Mouse (Mus musculus): ENCODE measurements around the gene Dkkl1.

DNA sequence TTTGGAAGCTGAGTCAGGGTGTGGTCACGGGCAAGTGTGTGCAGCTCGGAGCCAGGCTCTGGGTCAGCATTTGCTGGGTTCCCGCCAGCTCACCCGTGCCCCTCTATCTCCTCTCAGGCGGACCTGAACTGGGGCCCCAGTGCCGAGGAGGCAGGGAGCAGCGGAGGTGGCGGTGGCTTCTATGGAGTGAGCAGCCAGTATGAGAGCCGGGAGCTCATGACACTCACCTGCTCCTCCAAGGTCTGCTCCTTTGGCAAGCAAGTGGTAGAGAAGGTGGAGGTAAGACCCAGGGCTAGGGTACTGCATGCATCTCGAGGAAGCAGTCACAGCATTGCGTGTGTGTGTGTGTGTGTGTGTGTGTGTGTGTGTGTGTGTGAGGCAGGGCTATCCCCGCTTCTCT is 19.2 kb upstream of the Dkkl1 start:
- TF ChIP-seq GATA1 (IDR thresholded peaks at IDR 0.05; ENCODE audit: low read depth, low read length) (no peak), POLR2A (IDR thresholded peaks at IDR 0.05; ENCODE audit: control insufficient read depth in 1 of 2, insufficient read depth in 1 of 2, low read depth in 1 of 2, low read length in 2 of 2, poor library complexity in 1 of 2) (no peak), MAX (IDR thresholded peaks at IDR 0.05; ENCODE audit: low read length) (no peak), MEF2A (IDR thresholded peaks at IDR 0.05; ENCODE audit: extremely low read depth, insufficient replicate concordance, low read depth, low read length, poor library complexity, severe bottlenecking) (no peak), JUND (IDR thresholded peaks at IDR 0.05; ENCODE audit: low read depth, low read length) (no peak), CTCF (IDR thresholded peaks at IDR 0.05 in 2 of 3, conservative IDR thresholded peaks at IDR 0.05 in 1 of 3; ENCODE audit: control insufficient read depth in 1 of 3, insufficient read depth in 1 of 3, low read depth in 2 of 3, low read length in 3 of 3, poor library complexity in 1 of 3, severe bottlenecking in 1 of 3) (no peak), EP300 (IDR thresholded peaks at IDR 0.05; ENCODE audit: low read depth in 1 of 2, low read length in 2 of 2) (no peak), NELFE (IDR thresholded peaks at IDR 0.05; ENCODE audit: low read depth, low read length) (no peak), MAZ (IDR thresholded peaks at IDR 0.05; ENCODE audit: low read depth, low read length) (no peak)
